Mouse (Mus musculus) stomach, postnatal 0 days (tissue): ENCODE measurements around the gene P3h1. TPM values are rescaled to one million over a fixed set of nuclear protein-coding genes. Genes with fewer than 3 reads are reported as not detected.
"Not testable (repeated sequence)": the region's sequence is repeated elsewhere in the genome, so short reads cannot be mapped to it uniquely, and the experiment has no call there.

Source experiments
- ATAC-seq: fragments of 200-750 bp; cut with Nextera tagmentation; 2 replicates; pipeline ENCODE4 v1.8.0; 2017; ENCODE audit not compliant: low FRiP score, low TSS enrichment
- DNase-seq: peaks from one replicate; pipeline ENCODE4 v3.0.0-alpha.2; 2016; ENCODE audit warnings: low spot score
- H3K27ac ChIP-seq: fragments of 300-500 bp; sonication (generic); replicated peaks from 2 replicates; pipeline ENCODE4 v1.5.1; 2014; ENCODE audit warnings: mild to moderate bottlenecking, control low read depth
- H3K27me3 ChIP-seq: fragments of 300-500 bp; sonication (generic); 2 replicates; pipeline ENCODE4 v1.6.1; 2014; ENCODE audit warnings: low read length; ENCODE audit not compliant: control insufficient read depth, insufficient read depth
- H3K36me3 ChIP-seq: fragments of 300-500 bp; sonication (generic); 2 replicates; pipeline ENCODE4 v1.6.1; 2014; ENCODE audit warnings: low read length, mixed read lengths; ENCODE audit not compliant: control insufficient read depth, insufficient read depth
- H3K4me1 ChIP-seq: fragments of 300-500 bp; sonication (generic); replicated peaks from 2 replicates; pipeline ENCODE4 v1.6.1; 2014; ENCODE audit warnings: antibody characterized with exemption; ENCODE audit not compliant: control insufficient read depth, insufficient read depth
- H3K4me2 ChIP-seq: fragments of 300-500 bp; sonication (generic); replicated peaks from 2 replicates; pipeline ENCODE4 v1.6.1; 2014; ENCODE audit warnings: low read depth, mild to moderate bottlenecking, control low read depth, moderate library complexity
- H3K4me3 ChIP-seq: fragments of 300-500 bp; sonication (generic); 2 replicates; pipeline ENCODE4 v1.5.1; 2014; ENCODE audit warnings: low read depth, low read length, control low read depth
- H3K9ac ChIP-seq: fragments of 300-500 bp; sonication (generic); 2 replicates; pipeline ENCODE4 v1.6.1; 2014; ENCODE audit warnings: mild to moderate bottlenecking, low read length, control low read depth, mixed read lengths
- H3K9me3 ChIP-seq: fragments of 300-500 bp; sonication (generic); 2 replicates; pipeline ENCODE4 v1.6.1; 2016; ENCODE audit warnings: low read length; ENCODE audit not compliant: control insufficient read depth
- CTCF ChIP-seq: IDR thresholded peaks from 2 replicates; pipeline ENCODE4 v1.5.1; 2016; ENCODE audit warnings: antibody characterized with exemption, low read depth, mild to moderate bottlenecking, moderate library complexity
- EP300 ChIP-seq: optimal IDR thresholded peaks from 2 replicates; pipeline ENCODE3; 2016; ENCODE audit warnings: antibody characterized with exemption
- WGBS: fragments of 180-500 bp; shearing (Covaris S2); extraction: QIAGEN DNeasy Blood & Tissue Kit; methylation state at CpG from one replicate; pipeline ENCODE4 v1.1.7; 2014; 5-methylcytosine and 5-hydroxymethylcytosine counted together
- polyA plus RNA-seq: library from polyadenylated mRNA; unstranded; fragments of >200 nt; fragmentation: Nextera tagmentation; extraction: Ambion mirVana; gene quantifications from 2 replicates; pipeline ENCODE4 v1.2.1, GENCODE M21; 2015

P3h1 gene
- polyA plus RNA-seq, 1 experiment from 2014 or later: 19.7 TPM

DNA sequence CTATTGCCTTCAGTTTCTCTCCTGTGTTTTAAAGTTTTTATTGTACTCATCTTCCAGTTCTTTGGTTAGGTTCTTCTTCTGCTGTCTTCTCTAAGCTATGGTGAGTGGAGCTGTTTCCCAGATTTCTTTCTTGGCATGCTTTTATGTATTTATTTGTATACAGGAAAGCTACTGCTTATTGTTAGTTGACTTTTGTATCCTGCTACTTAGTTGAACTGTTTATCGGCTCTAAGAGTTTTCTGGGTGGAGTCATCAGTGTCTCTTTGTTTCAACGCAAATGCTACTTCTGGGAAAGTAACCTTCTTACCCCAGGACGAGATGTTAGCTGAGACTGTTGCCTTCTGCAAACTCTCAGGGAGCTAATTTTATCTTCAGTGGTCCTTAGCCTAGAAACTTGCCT, 30.7 kb downstream of the P3h1 start:
- H3K4me2 ChIP-seq: no peak overlapping the region
- DNase-seq (no peak), ATAC-seq (no peak)
- no peaks in the 10 kb centered on the region for H3K9me3 ChIP-seq
- H3K4me1 ChIP-seq: no peaks in the 10 kb centered on the region
- H3K9ac ChIP-seq: no peak overlapping the region
- no peak overlapping the region for H3K4me3 ChIP-seq
- H3K27me3 ChIP-seq: no peaks in the 10 kb centered on the region
- 51% methylated on average over 3 of the region's 3 CpGs for WGBS
- no peaks in the 10 kb centered on the region for H3K36me3 ChIP-seq
- TF ChIP-seq CTCF (no peak), EP300 (no peak)
- H3K27ac ChIP-seq: no peak overlapping the region

DNA sequence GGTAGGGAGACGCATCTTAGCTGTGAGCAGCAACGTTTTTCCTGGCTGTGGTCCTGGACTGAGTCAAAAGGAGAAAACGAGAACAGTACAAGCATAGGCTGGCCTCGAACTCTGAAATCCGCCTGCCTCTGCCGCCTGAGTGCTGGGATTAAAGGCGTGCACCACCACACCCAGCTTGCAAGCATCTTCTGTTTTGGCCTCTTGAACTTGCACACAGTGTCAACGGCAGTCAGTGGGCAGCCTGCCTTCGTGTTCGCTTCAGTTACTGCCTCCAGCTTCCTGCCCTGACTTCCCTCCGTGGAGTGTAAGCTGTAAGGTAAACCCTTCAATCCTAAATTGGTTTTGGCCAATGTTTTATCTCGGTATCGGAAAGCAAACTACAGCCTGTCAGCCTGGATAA, 33.9 kb downstream of the P3h1 start:
- Histone ChIP-seq H3K4me2 (no peak overlapping the region), H3K36me3 (0 out of 2 replicates have a peak, but pooled peaks cover 2% of the 10 kb centered on the region), H3K9me3 (no peaks in the 10 kb centered on the region), H3K4me1 (no peaks in the 10 kb centered on the region), H3K27ac (no peak overlapping the region), H3K27me3 (no peaks in the 10 kb centered on the region), H3K4me3 (no peak overlapping the region), H3K9ac (no peak overlapping the region)
- DNase-seq (no peak), ATAC-seq (no peak)
- 57% methylated on average over 13 of the region's 13 CpGs for WGBS
- TF ChIP-seq EP300 (no peak), CTCF (no peak)

DNA sequence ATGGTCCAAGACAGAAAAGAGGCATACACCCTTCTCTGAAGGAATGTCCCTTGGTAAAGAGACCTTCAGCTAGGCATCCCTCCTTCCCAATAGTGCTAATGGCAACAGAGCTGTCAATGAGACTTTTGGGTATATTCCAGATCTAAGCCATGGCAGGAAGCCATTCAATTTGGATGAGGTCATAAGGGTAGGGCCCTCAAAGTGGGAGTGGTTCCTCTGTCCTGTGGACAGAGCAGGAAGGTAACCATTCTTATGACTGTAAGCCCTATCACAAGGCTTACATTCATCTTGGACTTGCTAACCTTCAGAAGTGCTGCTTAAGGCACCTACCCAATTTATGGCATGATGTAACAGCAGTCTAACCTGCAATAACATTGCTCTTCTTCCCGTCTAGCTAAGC, 41.9 kb downstream of the P3h1 start:
- Histone ChIP-seq H3K27me3 (no peaks in the 10 kb centered on the region), H3K9me3 (no peaks in the 10 kb centered on the region), H3K4me1 (no peaks in the 10 kb centered on the region), H3K4me2 (no peak overlapping the region), H3K4me3 (no peak overlapping the region), H3K9ac (no peak overlapping the region), H3K36me3 (peaks cover 10% of the 10 kb centered on the region; the same call in 1 of the 2 replicates), H3K27ac (peak overlapping the region; percentile 74; the same call in 1 of the 2 replicates)
- DNase-seq (no peak), ATAC-seq (peak; percentile 78)
- 76% methylated on average over 1 of the region's 1 CpGs for WGBS
- TF ChIP-seq EP300 (no peak), CTCF (no peak)

DNA sequence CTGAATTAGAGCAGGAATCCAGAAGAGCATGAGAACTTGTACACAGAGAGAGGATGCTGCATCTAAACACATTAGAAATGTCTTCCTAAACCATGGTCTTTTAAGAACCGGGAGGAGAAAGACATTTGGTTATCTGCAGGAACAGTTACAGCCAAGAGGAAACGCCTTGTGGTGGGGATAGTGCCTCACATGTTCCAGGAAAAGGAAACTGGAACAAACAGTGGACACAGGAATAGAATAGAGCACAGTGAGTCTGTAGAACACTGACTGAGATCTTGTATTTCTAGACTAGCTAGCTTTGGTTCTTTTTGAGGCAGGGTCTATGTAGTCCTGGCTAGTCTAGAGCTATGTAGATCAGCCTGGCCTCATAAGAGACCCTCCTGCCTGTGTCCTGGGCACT, 42.5 kb downstream of the P3h1 start:
- H3K4me1 ChIP-seq: no peaks in the 10 kb centered on the region
- TF ChIP-seq EP300 (no peak), CTCF (no peak; the same call in 1 of the 2 replicates)
- peak overlapping the region; percentile 74 for H3K27ac ChIP-seq
- H3K27me3 ChIP-seq: no peaks in the 10 kb centered on the region
- H3K36me3 ChIP-seq: peaks cover 10% of the 10 kb centered on the region; the same call in 1 of the 2 replicates
- no peak overlapping the region for H3K9ac ChIP-seq
- no peaks in the 10 kb centered on the region for H3K9me3 ChIP-seq
- WGBS: 52% methylated on average over 2 of the region's 2 CpGs
- H3K4me2 ChIP-seq: no peak overlapping the region
- DNase-seq (no peak), ATAC-seq (peak; percentile 46; the same call in 1 of the 2 replicates)
- no peak overlapping the region for H3K4me3 ChIP-seq

DNA sequence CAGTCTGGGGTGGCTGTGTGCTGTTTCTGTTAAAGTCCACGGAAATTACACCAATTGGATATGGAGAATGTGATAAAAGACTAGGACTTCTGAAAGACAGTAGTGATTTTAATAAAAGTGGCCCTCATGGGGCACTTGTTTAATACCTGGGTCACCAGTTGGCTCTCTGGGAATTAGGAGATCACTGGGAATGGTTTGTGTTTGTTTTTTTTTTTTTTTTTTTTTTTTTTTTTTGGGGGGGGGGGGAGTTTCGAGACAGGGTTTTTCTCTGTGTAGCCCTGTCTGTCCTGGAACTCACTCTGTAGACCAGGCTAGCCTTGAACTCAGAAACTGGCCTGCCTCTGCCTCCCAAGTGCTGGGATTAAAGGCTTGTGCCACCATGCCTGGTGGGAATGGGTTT, 43.0 kb downstream of the P3h1 start:
- no peak overlapping the region for H3K9ac ChIP-seq
- no peak for DNase-seq
- no peaks in the 10 kb centered on the region for H3K27me3 ChIP-seq
- no peak for ATAC-seq
- TF ChIP-seq EP300 (no peak), CTCF (no peak)
- peak overlapping the region; percentile 74 for H3K27ac ChIP-seq
- H3K9me3 ChIP-seq: no peaks in the 10 kb centered on the region
- H3K4me1 ChIP-seq: no peaks in the 10 kb centered on the region
- WGBS: 74% methylated on average over 2 of the region's 2 CpGs
- H3K36me3 ChIP-seq: peaks cover 10% of the 10 kb centered on the region; the same call in 1 of the 2 replicates
- no peak overlapping the region for H3K4me3 ChIP-seq
- H3K4me2 ChIP-seq: no peak overlapping the region

DNA sequence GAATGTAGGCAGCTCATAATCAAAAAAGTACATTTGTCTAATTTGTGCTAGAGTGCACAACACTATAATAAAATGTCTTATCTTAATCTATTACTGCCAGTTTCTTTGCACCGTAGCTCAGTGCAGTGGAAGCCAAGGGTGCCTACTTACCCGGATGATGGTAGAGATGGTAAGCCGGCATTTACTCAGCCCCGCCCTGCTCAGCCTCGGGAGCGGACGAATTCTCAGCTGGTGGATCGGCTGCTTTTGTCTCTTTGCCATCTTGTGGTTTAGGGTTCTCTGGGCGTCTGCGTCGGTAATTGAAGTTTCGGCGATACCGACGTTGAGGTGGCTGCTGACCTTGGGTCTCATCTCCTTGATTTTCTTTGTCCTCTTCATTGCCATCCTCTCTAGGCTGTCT, 46.1 kb downstream of the P3h1 start:
- not testable (repeated sequence) for H3K9me3 ChIP-seq, H3K4me1 ChIP-seq, H3K4me3 ChIP-seq, H3K4me2 ChIP-seq, H3K9ac ChIP-seq, H3K27me3 ChIP-seq, DNase-seq, H3K27ac ChIP-seq, ATAC-seq
- WGBS: 78% methylated on average over 15 of the region's 15 CpGs
- peaks cover 21% of the 10 kb centered on the region for H3K36me3 ChIP-seq
